Mouse (Mus musculus): ENCODE measurements around the gene Wdfy3.

- TF ChIP-seq CTCF (IDR thresholded peaks at IDR 0.05; ENCODE audit: extremely low read depth, insufficient read depth, low read length) = no peak
- no peak for TF ChIP-seq POLR2A (IDR thresholded peaks at IDR 0.05; ENCODE audit: extremely low read depth, insufficient read depth, low read length)
These were observed 670 bp upstream of the Wdfy3 start for GRCm38 (mm10) chr5:102070414-102070768.
